Mouse (Mus musculus) macrophage (primary cell): Measurements from ENCODE around the gene Rorb. TPM values are rescaled to one million over a fixed set of nuclear protein-coding genes. Genes with fewer than 3 reads are reported as not detected.

Experiments
- H3K27ac ChIP-seq: fragments of 350-480 bp; formaldehyde crosslinking; 2 replicates; pipeline ENCODE4 v1.9.0; 2021
- H3K36me3 ChIP-seq: fragments of 350-480 bp; formaldehyde crosslinking; 2 replicates; pipeline ENCODE4 v1.9.0; 2021; ENCODE audit errors: inconsistent target
- H3K4me3 ChIP-seq: fragments of 350-480 bp; formaldehyde crosslinking; 2 replicates; pipeline ENCODE4 v1.9.0; 2021; ENCODE audit errors: inconsistent target
- H3K79me2 ChIP-seq: fragments of 350-480 bp; formaldehyde crosslinking; 2 replicates; pipeline ENCODE4 v1.9.0; 2021; ENCODE audit errors: inconsistent target
- WGBS: methylation state at CpG from one replicate; pipeline ENCODE4 v1.1.7; 2026; ENCODE audit warnings: inconsistent platforms; ENCODE audit not compliant: missing documents; 5-methylcytosine and 5-hydroxymethylcytosine counted together
- polyA plus RNA-seq: library from polyadenylated mRNA; stranded (reverse); fragments of 250-400 nt; gene quantifications from 3 replicates; pipeline ENCODE4 v1.2.4, GENCODE M21; 2018; ENCODE audit warnings: inconsistent platforms

Gene Rorb
- polyA plus RNA-seq, 1 experiment from 2014 or later: not detected

DNA sequence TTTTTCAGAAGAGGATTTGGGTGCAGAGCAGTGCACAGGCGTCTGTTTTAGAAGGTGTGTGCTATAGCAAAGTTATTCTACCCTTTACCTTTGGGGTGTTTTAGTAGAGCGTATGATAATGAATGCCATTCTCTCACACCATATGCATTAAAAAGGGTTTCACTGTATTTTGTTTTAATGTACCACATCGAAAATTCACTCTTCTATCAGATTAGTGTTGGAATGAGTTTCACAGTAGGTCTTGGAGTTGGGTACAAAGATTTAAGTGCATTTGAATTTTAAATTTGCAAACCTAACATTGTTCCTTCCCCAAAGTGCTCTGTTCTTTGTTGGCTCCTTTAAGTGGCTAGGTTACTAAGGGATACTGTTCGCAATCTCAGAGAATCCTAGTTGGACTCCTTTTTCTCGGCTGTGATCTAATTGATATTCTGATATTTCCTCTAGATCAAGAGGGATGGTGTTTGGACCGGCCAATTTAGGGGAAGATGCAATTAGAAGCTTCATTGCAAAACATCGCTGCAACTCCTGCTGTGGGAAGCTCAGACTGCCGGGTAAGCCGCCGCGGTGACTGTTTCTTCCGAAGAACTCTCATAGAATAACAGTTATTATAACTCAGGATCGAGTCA is 222.4 kb downstream of the Rorb start:
- H3K27ac ChIP-seq: no peak overlapping the region
- WGBS: 58% methylated on average over 13 of the region's 13 CpGs
- H3K79me2 ChIP-seq: no peaks in the 10 kb centered on the region
- H3K4me3 ChIP-seq: no peak overlapping the region
- H3K36me3 ChIP-seq: no peaks in the 10 kb centered on the region

DNA sequence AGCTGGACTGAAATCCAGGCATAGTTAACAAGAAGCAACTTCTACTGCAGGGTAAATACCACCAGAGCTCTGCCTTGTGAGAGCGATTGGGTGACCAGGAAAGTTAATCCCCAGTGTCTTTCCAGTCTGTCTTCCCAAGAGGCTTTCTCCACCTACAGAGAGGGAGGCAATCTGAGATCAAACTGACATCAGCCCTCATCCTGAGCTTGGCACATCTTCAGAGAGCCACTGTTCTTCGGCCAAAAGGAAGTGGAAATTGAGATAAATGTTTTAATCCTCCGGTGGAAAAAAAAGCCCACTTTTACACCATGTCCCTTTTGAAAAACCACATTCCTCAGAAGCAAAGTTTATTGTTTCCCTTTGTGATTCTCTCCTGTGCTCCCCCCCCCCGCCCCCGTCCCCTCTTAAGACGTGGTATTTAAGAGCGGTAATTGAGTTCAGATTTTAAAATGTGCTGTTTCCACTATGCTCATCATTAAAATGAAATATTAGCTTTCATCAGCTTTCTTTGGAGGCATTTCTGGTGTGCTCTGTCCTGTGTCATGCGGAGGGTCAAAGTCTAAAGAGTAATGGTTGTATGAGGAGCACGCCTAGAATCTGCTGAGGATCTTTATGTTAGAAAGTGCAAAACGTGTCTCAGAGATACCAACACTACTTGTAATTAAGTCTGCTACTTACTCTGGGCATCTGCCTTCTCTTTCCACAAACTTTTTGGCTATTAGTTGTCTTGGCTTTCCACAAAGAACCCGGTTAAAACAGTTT is 223.2 kb downstream of the Rorb start:
- H3K36me3 ChIP-seq: no peaks in the 10 kb centered on the region
- H3K4me3 ChIP-seq: no peak overlapping the region
- 70% methylated on average over 10 of the region's 11 CpGs for WGBS
- no peak overlapping the region for H3K27ac ChIP-seq
- no peaks in the 10 kb centered on the region for H3K79me2 ChIP-seq

- H3K27ac ChIP-seq: no peak overlapping the region
- WGBS: 87% methylated on average over 5 of the region's 5 CpGs
- no peaks in the 10 kb centered on the region for H3K36me3 ChIP-seq
- no peak overlapping the region for H3K4me3 ChIP-seq
- H3K79me2 ChIP-seq: no peaks in the 10 kb centered on the region
Observed at GRCm38 (mm10) chr19:18881162-18881561, 229.8 kb downstream of the Rorb start.
